Mouse (Mus musculus): ENCODE data around the gene Crx.
"Not testable (repeated sequence)": the region's sequence is repeated elsewhere in the genome, so short reads cannot be mapped to it uniquely, and the experiment has no call there.

Crx gene

DNA sequence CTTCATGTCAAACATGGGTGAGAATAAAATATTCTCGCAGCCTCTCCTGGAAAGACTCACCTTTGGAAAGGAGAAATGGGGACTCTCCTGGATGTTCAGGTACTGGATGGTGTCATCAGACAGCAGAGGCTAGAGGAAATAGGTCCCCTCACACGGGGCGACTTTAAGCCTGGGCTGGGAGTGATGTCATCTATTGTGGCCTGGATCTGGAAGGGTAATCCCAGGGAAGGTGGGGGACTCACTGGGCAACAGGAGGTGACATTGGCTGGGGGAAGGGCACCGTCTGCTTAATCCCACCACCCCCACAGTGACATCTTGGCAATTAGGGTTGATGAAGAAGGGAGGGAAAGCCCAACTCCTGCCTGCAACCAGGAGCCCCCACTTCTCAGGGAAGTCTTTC, at the start of gene Crx:
TSS of gene Crx (minus strand) at position 213 of the 400 bp plus-strand sequence.
- DNase-seq, result no peak

DNA sequence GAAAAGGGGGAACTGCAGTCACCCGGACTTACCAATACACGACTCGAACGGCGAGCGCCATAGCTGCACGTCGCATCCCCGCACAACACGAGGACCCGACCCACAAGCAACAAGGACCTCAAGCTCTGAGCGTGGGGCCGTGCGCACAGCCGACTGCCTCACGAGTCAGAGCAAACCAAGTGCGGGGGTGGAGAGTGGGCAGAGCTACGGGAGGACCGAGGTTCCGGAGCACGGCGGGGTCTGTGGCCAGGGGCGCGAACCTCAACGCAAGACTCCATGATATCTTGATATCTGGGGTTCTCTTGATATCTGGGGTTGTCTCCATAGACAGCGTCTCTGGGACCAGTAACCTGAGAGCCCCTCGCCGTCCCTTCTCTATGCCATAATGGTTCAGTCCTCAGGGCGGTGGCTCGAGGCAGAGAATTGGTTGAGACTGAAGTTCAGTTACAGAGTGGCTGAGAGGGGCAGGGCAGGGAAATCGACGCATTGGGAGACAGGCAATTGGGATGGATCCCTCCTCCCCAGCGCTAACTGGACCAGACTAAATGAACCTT, 42.5 kb upstream of the Crx start, which contains the start of gene Selenow:
TSS of gene Selenow (minus strand) at position 183 of the 554 bp plus-strand sequence.
- DNase-seq, result peak; percentile 81 to 89

DNA sequence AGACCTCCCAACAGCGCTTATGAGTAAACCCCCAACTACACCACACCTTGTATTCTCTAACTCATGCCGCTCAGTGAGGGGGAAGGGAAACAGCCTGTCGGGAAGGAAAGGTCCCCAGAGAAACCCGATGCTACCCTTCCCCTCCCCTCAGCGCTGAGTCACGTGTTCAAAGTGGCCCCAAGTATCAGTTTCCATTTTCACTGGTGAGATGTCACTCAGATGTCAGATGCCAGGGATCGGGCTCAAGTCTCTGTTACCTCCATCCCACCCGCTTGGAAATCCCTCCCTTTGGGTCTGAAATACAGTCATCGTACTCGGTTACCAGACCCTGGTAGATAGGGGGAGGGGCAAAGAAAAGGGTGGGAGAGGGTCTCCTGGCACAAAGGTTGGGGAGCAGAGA, 42.0 kb upstream of the Crx start:
- DNase-seq, result peak; percentile 22 to 41

DNA sequence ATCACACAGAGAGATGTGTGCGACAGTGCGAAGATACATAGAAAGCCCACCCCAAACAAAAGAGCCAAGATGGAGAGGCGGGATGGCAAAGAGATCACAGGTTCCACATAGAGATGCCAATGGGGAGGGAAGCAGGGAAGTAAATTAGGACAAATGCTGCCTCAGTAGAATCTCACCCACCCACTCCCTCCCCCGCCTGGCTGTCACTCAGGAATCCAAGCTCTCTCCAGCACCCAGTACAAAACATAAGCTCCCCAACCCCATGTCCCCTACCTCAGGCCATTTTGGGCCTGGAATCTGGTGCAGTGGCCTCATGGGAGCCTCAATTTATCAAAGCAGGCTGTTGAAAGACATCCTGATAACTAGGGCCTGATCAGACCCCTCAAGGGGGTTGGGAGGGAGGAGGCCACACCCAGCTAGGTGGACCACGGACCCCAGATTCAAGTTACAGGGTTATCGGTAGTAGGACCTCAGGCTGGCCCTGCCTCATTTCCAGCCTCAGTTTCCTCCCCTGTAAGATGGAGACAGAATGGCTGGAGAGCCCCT, 41.0 kb upstream of the Crx start:
- DNase-seq, result no peak

DNA sequence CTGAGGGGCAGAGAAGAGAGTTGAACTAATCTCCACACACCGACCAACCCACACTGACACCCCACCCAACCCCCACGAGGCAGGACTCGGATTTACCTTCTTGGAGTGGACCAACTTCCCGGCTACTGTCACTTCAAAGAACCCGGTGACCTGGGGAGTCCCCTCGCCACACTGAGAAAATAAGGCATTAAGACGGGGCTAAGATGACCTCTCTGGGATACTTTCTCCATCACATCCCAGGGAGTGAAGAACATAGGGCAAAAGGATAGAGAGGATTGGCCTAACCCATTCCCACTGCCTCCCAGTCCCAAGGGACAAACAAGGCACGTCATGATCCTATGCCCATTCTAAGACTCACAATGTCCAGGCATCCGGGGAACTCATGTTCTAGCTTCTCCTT, 40.2 kb upstream of the Crx start:
- no peak for DNase-seq

DNA sequence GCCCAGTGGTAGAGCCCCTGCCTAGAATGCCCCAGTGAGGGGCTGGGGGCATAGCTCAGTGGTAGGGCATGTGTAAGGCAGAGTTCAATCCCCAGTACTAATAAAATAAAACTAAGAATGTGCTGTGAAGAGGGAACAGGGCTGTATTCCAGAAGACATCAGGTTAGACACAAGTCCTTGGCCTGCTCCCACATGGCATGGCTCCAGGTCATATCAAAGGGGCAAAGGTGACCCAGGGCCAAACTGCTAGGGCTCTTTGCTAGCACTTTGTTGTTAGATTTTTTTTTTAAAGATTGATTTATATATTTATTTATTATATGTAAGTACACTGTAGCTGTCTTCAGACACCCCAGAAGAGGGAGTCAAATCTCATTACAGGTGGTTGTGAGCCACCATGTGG, 38.6 kb upstream of the Crx start:
- no peak for DNase-seq

DNA sequence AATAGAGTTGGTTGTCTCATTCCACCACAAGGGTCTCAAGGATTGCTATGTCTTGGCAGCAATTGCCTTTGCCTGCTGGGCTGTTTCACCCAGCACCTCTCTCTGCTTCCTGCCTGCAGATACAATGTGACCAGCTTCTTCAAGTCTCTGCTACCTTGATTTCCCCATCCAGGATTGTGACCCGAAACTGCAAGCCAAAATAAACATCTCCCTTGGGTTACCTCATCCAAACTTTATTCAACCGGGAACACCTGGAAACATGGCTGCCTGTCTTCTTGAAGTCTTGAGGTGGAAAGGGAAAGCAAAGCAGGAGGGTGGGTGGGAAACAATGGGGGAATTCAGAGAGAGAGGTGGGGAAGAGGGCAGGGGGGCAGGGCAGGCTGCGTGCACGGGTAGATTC, 37.2 kb upstream of the Crx start:
- no peak for DNase-seq

DNA sequence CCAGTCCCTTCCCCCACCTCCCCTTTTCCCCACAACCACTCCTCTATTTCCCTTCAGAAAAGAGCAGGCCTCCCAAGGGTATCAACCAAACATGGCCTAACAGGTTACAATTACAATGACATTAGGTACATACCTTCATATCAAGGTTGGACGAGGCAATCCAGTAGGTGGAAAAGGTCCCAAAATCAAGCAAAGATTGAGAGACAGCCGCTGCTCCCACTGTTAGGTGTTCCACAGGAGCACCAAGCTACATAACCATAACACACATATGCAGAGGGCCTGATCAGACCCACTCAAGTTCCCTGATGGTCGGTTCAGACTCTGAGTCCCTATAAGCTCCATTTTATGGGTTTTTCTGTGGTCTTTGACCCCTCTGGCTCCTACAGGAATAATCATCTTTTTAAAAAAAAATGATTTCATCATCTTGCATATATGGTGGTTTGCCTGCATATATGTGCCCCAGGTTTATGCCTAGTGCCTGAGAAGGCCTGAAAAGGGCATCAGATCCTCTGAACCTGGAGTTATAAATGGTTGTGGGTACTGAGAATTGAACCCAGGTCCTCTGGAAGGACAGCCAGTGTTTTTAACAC, 36.5 kb upstream of the Crx start:
- no peak for DNase-seq

DNA sequence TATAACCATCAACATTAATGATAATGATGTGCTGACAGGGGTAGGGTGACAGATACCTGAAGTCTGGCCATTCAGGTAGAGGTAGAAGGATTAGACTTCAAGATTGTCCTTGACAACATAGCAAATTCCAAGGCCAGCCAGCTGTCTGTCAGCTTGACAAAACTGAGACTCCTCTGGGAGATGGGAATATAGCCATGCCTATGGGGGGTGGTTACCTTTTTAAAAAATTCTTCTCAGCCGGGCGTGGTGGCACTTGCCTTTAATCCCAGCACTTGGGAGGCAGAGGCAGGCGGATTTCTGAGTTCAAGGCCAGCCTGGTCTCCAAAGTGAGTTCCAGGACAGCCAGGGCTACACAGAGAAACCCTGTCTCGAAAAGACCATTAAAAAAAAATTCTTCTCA, 35.9 kb upstream of the Crx start:
- DNase-seq, result not testable (repeated sequence)

DNA sequence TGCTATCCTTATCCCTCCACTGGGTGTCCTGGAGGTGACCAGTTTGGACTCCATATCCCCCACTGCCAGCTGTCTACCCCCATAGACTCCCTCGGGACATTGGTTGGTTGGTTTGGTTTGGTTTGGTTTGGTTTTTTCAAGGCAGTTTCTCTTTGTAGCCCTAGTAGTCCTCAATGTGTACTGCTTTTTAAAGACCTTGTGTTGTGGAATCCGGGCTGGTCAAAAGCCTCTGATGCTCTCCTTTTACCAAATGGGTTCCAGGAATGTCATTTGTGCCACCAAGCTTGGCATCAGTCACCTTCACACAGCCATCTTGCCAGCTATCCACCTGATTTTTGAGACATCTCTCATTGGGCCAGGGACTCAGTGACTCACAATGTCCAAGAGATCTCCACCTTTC, 35.0 kb upstream of the Crx start:
- no peak for DNase-seq

DNA sequence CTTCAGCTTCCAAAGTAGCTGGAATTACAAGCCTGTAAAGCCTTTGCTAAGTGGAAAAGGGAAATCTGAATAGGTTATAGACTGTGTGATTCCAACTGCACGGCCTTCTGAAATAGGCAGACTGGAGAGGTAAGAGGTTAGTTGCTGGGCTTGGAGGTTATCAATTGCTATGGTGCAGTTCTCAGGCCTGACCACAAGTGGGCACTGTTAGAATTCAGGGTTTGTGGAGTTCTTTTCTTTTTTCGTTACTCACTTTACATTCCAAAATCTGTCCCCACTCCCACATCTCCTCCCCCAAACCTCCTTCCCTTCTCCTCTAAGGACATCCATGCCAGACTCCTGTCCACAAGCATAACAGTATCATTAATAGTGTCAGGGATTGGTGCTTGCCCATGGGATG, 34.5 kb upstream of the Crx start:
- peak; percentile 17 to 52 for DNase-seq

DNA sequence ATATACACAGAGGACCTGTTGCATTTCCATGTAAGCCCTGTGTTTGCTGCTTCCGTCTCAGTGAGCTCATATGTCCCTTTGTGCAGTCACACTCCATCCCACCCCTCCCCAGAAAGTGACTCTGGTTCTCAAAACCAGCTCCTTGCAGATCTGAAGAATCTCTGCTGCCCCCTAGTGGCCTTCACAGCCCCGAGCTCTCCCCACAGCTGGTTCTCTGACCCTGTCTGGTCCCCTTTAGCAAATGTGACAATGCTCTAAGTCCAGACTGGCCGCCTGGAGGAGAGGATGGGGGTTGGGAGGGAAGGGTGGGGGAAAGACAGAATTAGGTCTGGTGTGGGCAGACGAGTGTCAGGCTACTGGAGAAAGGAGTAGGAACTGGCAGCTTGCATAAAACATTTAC, 32.4 kb upstream of the Crx start:
- peak; percentile 24 to 69 for DNase-seq

DNA sequence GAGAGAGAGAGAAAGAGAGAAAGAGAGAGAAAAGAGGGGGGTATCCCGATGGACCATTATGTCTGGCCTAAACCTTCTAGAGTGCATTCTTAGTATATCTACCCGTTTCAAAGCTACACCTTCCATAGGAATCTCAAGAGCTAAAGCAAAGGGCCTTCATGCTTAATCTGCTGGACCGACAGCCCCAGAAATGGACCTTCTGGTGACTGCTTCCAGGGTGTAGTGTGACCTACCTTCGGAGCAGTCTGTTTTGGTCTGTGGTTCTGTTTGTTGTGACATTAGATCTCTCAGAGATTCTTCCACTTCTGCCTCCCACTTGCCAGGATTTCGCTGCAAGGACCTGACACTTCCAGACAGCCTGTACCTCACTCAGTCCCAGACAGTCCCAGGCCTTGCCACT, 30.8 kb upstream of the Crx start:
- no peak for DNase-seq

DNA sequence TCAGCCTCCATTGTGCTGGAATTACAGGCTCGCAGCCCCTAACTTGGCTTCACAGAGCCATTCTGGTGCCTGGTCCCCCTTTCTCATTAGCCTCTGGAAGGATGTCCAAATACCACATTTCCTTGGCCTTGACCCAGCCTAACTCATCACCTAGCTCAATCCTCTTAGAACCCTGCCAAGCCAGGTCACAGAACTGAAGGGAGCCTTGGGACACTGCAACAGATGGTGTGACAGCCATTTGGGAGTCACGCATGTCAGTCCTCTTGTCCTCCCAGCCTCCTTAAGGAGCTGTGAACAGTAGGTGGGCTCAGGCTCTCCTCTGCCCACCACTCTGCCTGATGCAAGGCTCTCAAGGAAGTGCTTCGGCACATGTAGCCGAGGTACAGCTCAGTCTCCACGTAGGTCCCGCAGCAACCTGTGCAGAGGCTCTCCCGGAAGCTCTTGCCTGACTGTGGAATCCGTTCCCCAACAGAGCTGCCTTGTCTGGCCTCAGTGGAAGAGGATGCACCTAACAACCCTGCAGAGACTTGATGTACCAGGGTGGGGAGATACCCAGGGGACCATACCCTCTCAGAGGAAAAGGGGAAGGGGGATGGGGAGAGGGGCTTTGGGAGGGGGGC, 28.3 kb upstream of the Crx start:
- no peak for DNase-seq

DNA sequence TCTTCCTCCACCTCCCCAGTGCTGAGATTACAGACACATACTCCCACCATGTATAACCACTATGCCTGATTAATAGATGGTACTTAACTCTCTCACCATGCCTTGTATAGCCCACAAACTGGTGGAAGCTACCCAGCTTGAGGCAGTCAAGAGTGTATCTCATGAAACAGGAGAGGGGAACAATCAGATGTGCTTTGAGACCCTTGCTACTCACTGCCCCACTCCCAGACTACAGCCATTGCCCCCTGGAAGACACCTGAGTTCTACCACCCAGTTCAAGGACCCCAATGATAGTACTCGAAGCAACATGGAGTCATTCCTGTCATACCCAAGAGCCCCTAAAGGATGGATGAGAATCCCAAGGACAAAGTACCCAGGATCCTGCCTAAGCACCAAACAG, 26.8 kb upstream of the Crx start:
- no peak for DNase-seq

DNA sequence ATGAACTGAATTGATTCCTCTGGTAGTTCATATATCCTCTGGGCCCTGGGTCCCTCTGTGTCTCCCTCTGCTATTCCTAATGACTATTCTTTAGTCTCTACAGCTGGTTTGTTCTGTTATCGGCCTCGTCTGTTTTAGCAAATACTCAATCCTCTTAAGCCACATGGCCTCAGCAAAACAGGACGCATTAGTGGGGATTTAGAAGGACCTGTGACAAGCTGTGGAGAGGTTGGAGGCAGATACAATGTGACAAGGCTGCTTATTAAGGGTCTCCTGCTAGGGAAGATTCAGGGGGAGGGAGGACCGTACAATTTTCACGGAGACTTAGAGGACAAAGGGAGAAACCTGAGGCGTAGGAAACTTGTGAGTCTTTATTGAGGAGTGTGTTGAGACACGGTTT, 26.1 kb upstream of the Crx start:
- DNase-seq, result no peak

DNA sequence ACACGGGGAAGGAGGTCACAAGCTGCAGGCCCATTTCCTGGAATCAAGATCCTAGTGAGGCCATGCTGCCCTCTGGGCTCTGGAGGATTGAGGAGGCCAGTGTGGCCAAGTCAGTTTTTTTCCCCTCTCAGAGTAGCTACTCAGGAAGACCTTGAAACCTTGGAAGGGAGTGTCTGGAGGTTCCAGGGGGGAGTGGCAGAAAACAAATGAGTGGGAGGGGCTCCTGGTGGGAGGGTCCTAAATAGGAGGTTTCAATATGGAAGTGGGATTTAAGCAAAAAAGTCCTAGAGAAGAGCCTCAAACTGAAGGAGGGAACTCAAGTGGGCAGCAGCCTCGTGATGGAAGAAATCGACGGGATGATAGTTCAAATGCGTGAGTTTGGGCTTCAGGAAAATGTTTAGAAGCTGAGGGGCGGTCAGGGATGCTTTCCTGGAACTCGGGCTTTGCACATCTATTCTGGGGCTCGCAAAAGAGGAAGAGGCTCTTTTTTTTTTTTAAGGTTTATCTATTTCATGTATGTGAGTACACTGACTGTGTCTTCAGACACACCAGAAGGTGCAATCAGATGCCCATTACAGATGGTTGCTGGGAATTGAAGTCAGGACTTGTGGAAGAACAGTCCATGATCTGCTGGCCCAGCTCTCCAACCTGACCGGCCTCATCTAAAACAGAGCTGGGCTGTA, 21.7 kb upstream of the Crx start:
- no peak for DNase-seq

DNA sequence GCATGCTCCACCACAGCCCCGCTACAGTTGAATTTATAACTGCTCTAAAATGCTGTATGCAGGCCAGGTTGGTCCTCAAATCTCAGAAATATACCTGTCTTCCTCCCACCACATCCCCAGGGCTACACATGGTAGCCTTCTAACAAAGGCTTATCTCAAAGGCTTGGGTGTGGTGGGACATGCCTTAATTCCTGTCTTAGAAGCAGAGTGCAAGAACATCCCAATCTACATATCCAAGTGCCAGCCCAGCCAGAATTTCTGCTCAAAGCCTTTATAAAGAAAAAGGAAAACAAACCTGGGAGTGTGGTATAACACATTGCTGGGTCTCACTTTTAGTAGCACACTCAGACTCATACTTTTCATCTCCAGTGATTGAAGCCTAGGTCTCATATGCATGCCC, 14.5 kb upstream of the Crx start:
- DNase-seq, result no peak

DNA sequence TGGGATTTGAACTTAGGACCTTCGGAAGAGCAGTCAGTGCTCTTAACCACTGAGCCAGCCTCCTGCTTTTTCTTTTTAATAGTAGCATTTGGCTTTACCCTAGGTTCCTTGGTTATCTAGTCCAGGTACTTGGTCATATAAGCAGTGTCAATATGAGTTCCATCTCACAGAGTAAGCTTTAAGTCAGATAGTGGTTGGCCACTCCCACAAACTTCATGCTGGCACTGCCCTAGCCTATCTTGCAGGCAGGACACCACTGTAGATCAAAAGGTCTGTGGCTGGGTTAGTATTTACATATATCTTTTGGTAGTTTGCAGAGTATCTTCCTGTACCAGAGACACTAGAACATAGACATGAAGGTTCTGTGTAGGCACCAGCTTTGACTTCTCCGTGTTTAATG, 4.4 kb upstream of the Crx start:
- no peak for DNase-seq

DNA sequence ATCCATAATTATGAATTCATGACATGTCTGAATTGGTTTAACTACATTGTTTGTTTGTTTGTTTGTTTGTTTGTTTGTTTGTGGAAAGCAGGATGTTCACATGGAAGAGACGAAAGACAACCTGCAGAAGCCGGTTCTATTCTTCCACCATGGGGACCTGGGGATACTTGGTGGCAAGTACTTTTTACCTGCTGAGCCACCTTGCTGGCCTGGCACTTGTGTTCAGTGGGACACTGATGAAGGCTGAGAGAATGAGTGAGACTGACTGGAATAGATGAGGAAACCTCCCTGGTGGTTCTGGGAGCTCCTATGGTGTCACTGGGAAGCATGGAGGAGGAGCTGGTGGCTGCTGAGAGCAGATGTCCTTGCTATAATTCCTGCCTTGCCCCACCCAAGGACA, 2.5 kb upstream of the Crx start, which contains the start of gene Crxos:
TSS of gene Crxos (plus strand) at position 301 of the 400 bp plus-strand sequence.
- DNase-seq, result no peak

DNA sequence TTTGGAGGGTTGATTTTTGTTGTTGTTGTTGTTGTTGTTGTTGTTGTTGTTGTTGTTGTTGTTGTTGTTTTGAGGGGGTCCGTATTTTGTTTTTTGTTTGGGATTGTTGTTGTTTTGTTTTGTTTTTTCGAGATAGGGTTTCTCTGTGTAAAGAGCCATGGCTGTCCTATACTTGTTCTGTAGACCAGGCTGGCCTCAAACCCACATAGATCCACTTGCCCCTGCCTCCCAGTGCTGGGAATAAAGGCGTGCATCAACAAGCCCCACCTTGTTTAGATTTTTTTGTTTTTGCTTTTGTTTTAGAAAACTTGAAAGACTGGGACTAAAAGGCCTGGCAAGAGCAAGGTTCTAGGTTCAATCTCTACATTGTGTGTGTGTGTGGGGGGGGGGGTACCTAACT, 2.1 kb upstream of the Crx start:
- DNase-seq, result no peak

DNA sequence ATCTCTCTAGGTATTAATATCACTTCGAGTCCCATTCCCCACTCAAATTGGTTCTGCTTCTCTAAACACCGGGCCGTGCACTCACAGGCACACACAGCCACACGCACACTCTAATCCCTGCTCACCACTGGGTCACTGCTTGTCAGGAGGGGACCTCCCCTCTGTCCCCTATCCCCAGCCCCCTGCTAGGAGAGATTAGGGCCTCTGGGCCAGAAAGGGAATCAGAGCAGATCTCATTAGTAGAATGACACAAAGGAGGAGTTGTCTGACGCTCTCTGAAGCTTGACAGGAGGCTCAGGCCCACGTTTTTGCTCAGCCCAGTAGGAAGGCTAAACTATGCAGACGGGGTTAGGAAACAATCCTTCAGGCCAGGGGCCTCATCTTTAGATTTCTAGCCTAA, 1.6 kb upstream of the Crx start:
- DNase-seq, result no peak

DNA sequence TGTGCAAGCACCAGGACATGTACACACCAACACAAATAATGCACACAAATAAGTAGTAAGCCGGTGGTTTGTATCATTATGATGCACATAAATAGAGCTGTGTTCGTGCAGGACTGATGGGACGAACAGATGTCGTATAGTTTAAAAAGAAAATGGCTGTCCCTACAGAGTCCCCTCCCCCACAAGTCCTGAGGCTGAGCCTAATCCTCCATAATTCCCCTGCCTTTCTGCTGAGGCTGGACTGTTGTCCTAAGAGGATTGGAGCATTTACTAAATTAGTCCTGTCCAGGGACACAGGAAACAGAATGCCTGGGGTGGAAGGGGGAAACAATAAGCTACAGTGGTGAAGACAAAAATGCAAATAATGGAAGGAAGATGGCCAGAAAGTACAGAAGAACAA, 15.7 kb downstream of the Crx start:
- no peak for DNase-seq

DNA sequence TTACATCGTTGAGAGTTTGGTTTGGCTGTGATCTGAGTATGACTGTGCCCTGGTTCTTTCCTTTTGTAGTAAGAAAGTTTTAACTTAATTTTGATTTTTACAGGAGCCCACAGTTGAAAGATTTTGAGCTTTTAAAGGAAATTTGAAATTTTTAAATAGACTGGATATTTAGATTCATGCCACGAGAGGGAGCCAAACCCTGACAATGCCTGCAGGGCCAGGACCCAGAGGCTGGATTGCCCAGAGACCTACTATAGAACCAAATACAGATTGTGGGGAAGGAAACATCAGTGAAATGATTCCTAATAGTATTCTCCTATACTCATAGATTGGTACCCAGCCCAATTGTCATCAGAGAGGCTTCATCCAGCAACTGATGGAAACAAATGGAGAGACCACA, 20.1 kb downstream of the Crx start:
- no peak for DNase-seq

Measured in spleen, adult 18-20 months (tissue).